Mouse (Mus musculus) spleen, adult 2 months (tissue): ENCODE data around the gene Tceanc2.

Experiments
- CTCF ChIP-seq: fragments of 200-500 bp; IDR thresholded peaks from 2 replicates; pipeline ENCODE4 v1.5.1; 2011; ENCODE audit warnings: mild to moderate bottlenecking, inconsistent platforms; ENCODE audit not compliant: insufficient read depth, insufficient read length, insufficient replicate concordance; ENCODE audit errors: extremely low read depth
- POLR2A ChIP-seq: fragments of 200-500 bp; IDR thresholded peaks from 2 replicates; pipeline ENCODE4 v1.6.1; 2011; ENCODE audit warnings: low read depth, low read length, inconsistent platforms

GRCm38 (mm10) chr4:107124376-107124775 lies 54.5 kb downstream of the Tceanc2 start:
- TF ChIP-seq CTCF: no peak
- TF ChIP-seq POLR2A: no peak
